Mouse (Mus musculus) intestine, postnatal 0 days (tissue): ENCODE results near the gene Ctnnbip1. TPM values are rescaled to one million over a fixed set of nuclear protein-coding genes. Genes with fewer than 3 reads are reported as not detected.

Source experiments
- ATAC-seq: fragments of 200-750 bp; cut with Nextera tagmentation; 2 replicates; pipeline ENCODE4 v1.8.0; 2017; ENCODE audit warnings: mild to moderate bottlenecking, moderate TSS enrichment, moderate library complexity
- H3K27ac ChIP-seq: fragments of 300-500 bp; sonication (generic); 2 replicates; pipeline ENCODE4 v1.5.1; 2014; ENCODE audit warnings: mild to moderate bottlenecking, low read depth, low read length, moderate library complexity
- H3K27me3 ChIP-seq: fragments of 300-500 bp; sonication (generic); replicated peaks from 2 replicates; pipeline ENCODE4 v1.6.1; 2014; ENCODE audit warnings: low read length, mixed read lengths; ENCODE audit not compliant: control insufficient read depth, insufficient read depth
- H3K36me3 ChIP-seq: fragments of 300-500 bp; sonication (generic); 2 replicates; pipeline ENCODE4 v1.6.1; 2014; ENCODE audit warnings: mild to moderate bottlenecking, moderate library complexity; ENCODE audit not compliant: control insufficient read depth, insufficient read depth
- H3K4me1 ChIP-seq: fragments of 300-500 bp; sonication (generic); replicated peaks from 2 replicates; pipeline ENCODE4 v1.6.1; 2014; ENCODE audit warnings: antibody characterized with exemption, low read length, mixed read lengths; ENCODE audit not compliant: control insufficient read depth, insufficient read depth
- H3K4me2 ChIP-seq: fragments of 300-500 bp; sonication (generic); replicated peaks from 2 replicates; pipeline ENCODE4 v1.6.1; 2014; ENCODE audit warnings: low read depth, mild to moderate bottlenecking, moderate library complexity
- H3K4me3 ChIP-seq: fragments of 300-500 bp; sonication (generic); 2 replicates; pipeline ENCODE4 v1.5.1; 2014; ENCODE audit warnings: low read depth, low read length
- H3K9ac ChIP-seq: fragments of 300-500 bp; sonication (generic); 2 replicates; pipeline ENCODE4 v1.6.1; 2014; ENCODE audit warnings: mild to moderate bottlenecking, low read depth, low read length
- H3K9me3 ChIP-seq: fragments of 300-500 bp; sonication (generic); 2 replicates; pipeline ENCODE4 v1.6.1; 2016; ENCODE audit warnings: mixed run types; ENCODE audit not compliant: control insufficient read depth
- CTCF ChIP-seq: sonication (generic); IDR thresholded peaks from 2 replicates; pipeline ENCODE4 v1.5.1; 2016; ENCODE audit warnings: low read depth, mild to moderate bottlenecking, control low read depth, antibody characterized with exemption, moderate library complexity
- WGBS: fragments of 180-500 bp; shearing (Covaris S2); extraction: QIAGEN DNeasy Blood & Tissue Kit; methylation state at CpG from one replicate; pipeline ENCODE4 v1.1.7; 2014; 5-methylcytosine and 5-hydroxymethylcytosine counted together
- polyA plus RNA-seq: library from polyadenylated mRNA; unstranded; fragments of >200 nt; fragmentation: Nextera tagmentation; extraction: Ambion mirVana; gene quantifications from 2 replicates; pipeline ENCODE4 v1.2.1, GENCODE M21; 2015

The Ctnnbip1 gene
- polyA plus RNA-seq, 1 experiment from 2014 or later: 52.8 TPM

- Histone ChIP-seq H3K27ac (peak overlapping the region; percentile 87), H3K4me2 (peak overlapping the region; percentile 76), H3K9me3 (no peaks in the 10 kb centered on the region), H3K36me3 (peaks cover 25% of the 10 kb centered on the region), H3K27me3 (no peaks in the 10 kb centered on the region), H3K9ac (peak overlapping the region; percentile 53), H3K4me1 (peaks cover 6% of the 10 kb centered on the region), H3K4me3 (peak overlapping the region; percentile 72)
- under 1% methylated on average over 10 of the region's 10 CpGs for WGBS
- TF ChIP-seq CTCF: peak; percentile 65
- no peak for ATAC-seq
Measured at GRCm38 (mm10) chr4:149485825-149486206, 32.2 kb upstream of the Ctnnbip1 start.

- 89% methylated on average over 12 of the region's 12 CpGs for WGBS
- H3K9ac ChIP-seq: no peak overlapping the region
- no peak overlapping the region for H3K4me3 ChIP-seq
- no peak overlapping the region for H3K27ac ChIP-seq
- H3K4me1 ChIP-seq: peaks cover 6% of the 10 kb centered on the region
- ATAC-seq: no peak
- H3K4me2 ChIP-seq: no peak overlapping the region
- H3K27me3 ChIP-seq: no peaks in the 10 kb centered on the region
- no peaks in the 10 kb centered on the region for H3K9me3 ChIP-seq
- peaks cover 34% of the 10 kb centered on the region for H3K36me3 ChIP-seq
- TF ChIP-seq CTCF: no peak
Measured at GRCm38 (mm10) chr4:149487729-149488128, 30.3 kb upstream of the Ctnnbip1 start.

GRCm38 (mm10) chr4:149489415-149490240 lies 28.4 kb upstream of the Ctnnbip1 start:
- Histone ChIP-seq H3K4me2 (0 out of 2 replicates have a peak overlapping the region, but pooled peaks have one; percentile 9), H3K27ac (peak overlapping the region; percentile 79), H3K9me3 (no peaks in the 10 kb centered on the region), H3K9ac (no peak overlapping the region), H3K4me1 (peaks cover 6% of the 10 kb centered on the region), H3K27me3 (no peaks in the 10 kb centered on the region), H3K4me3 (no peak overlapping the region), H3K36me3 (peaks cover 49% of the 10 kb centered on the region)
- WGBS: 51% methylated on average over 14 of the region's 14 CpGs
- no peak for TF ChIP-seq CTCF
- peak; percentile 82 for ATAC-seq

- H3K9me3 ChIP-seq: no peaks in the 10 kb centered on the region
- H3K27me3 ChIP-seq: no peaks in the 10 kb centered on the region
- peaks cover 6% of the 10 kb centered on the region; the same call in 1 of the 2 replicates for H3K4me1 ChIP-seq
- H3K36me3 ChIP-seq: peaks cover 62% of the 10 kb centered on the region
- no peak overlapping the region for H3K4me3 ChIP-seq
- H3K9ac ChIP-seq: no peak overlapping the region
- peak overlapping the region; percentile 37; the same call in 1 of the 2 replicates for H3K27ac ChIP-seq
- TF ChIP-seq CTCF: peak; percentile 57
- WGBS: 96% methylated on average over 3 of the region's 3 CpGs
- no peak for ATAC-seq
- no peak overlapping the region for H3K4me2 ChIP-seq
Measured at GRCm38 (mm10) chr4:149491151-149491550, 26.9 kb upstream of the Ctnnbip1 start.

DNA sequence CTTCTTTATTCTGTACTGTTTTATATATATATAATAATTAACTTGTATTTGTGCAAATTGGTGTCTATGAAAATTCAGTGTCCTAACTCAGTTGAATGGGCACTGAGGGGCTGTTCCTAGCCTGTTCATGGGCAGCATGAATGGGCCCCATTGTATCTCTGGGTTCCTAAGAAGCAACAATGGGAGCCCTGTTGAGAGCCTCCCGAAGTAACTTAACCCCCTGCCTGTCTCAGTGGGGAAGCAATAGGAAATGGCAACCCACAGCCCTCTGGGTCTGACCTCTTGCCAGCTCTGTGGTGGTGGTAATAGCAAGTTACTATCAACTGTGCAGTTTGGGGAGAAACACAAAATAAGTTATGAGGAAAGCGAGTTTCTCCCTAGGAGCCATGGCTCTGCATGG lies 21.4 kb upstream of the Ctnnbip1 start:
- Histone ChIP-seq H3K9me3 (no peaks in the 10 kb centered on the region), H3K4me2 (no peak overlapping the region), H3K4me3 (no peak overlapping the region), H3K27ac (no peak overlapping the region), H3K4me1 (no peaks in the 10 kb centered on the region), H3K27me3 (no peaks in the 10 kb centered on the region), H3K9ac (no peak overlapping the region), H3K36me3 (peaks cover 55% of the 10 kb centered on the region)
- 73% methylated on average over 2 of the region's 2 CpGs for WGBS
- no peak for ATAC-seq
- TF ChIP-seq CTCF: no peak

DNA sequence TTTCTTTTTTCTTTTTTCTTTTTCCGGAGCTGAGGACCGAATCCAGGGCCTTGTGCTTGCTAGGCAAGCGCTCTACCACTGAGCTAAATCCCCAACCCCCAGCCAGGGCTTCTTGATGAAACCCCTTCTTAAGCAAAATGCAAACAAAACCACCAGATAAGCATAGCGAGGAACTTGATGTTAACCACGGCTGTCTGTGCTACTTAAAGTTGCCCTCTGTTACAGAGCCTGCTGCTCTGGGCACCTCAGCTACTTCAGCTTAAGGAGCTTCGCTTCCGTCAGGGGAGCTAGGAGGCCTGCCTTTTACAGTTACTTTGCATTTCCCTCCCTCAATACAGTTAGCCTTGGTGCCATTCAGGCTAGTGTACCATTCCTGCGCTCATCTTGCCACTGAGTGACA lies 19.1 kb upstream of the Ctnnbip1 start:
- no peak for TF ChIP-seq CTCF
- no peaks in the 10 kb centered on the region for H3K4me1 ChIP-seq
- H3K4me3 ChIP-seq: no peak overlapping the region
- no peak overlapping the region for H3K4me2 ChIP-seq
- H3K9me3 ChIP-seq: no peaks in the 10 kb centered on the region
- WGBS: 80% methylated on average over 8 of the region's 8 CpGs
- peaks cover 55% of the 10 kb centered on the region for H3K36me3 ChIP-seq
- no peak overlapping the region for H3K9ac ChIP-seq
- no peak overlapping the region for H3K27ac ChIP-seq
- H3K27me3 ChIP-seq: no peaks in the 10 kb centered on the region
- no peak for ATAC-seq
